Mouse (Mus musculus): ENCODE measurements around the gene Tmem8.

DNA sequence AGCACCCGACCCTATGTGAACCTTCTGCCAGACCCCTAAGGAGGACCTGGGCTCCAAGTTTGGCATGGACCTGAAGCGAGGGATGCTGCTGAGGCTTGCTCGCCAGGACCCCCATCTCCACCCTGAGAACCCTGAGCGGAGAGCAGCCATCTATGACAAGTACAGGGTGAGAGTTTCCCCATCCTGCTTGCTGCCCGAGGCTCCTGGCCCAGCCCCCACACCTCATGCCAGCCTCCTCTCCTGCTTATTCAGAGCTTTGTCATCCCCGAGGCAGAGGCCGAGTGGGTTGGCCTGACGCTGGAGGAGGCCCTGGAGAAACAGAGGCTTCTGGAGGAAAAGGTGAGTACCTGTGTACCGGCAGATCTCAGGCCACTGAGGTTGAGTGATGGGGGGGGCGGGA lies 12.1 kb downstream of the Tmem8 start:
- no peak for TF ChIP-seq TAL1 (IDR thresholded peaks at IDR 0.05; ENCODE audit: low read length)
- TF ChIP-seq GATA1 (IDR thresholded peaks at IDR 0.05; ENCODE audit: low read length) = no peak
